Mouse (Mus musculus): ENCODE results near the gene Ablim1. TPM values are rescaled to one million over a fixed set of nuclear protein-coding genes. Genes with fewer than 3 reads are reported as not detected.

Ablim1 gene
- polyA plus RNA-seq, 1 experiment = 12.2 TPM

DNA sequence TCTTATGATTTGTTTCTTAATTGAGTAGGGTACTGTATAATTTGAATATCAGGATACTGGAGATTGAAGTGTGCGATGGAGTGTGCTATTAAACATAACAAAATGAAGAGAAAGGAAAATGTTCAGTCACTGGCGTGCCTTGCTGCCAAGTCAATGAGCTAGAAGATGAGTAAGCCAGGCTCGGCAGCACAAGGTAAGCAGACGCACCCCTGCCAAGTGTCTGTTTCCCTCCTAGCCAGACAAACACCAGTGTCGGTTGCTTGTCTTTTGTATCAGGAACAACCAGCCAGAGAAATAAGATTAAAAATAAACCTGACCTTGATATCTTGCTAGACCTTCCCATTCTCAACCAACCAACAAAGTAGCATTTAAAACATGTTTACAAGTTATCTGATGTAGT, 18.2 kb downstream of the Ablim1 start:
- no peak for TF ChIP-seq EP300 (IDR thresholded peaks at IDR 0.05; ENCODE audit: insufficient read depth, low read depth, low read length)
- no peak for TF ChIP-seq CTCF (IDR thresholded peaks at IDR 0.05; ENCODE audit: low read depth, low read length)
- TF ChIP-seq POLR2A (IDR thresholded peaks at IDR 0.05; ENCODE audit: insufficient read depth, low read length) = no peak
- H3K9ac ChIP-seq (ENCODE audit: low read depth, poor library complexity, severe bottlenecking) = no peak overlapping the region

DNA sequence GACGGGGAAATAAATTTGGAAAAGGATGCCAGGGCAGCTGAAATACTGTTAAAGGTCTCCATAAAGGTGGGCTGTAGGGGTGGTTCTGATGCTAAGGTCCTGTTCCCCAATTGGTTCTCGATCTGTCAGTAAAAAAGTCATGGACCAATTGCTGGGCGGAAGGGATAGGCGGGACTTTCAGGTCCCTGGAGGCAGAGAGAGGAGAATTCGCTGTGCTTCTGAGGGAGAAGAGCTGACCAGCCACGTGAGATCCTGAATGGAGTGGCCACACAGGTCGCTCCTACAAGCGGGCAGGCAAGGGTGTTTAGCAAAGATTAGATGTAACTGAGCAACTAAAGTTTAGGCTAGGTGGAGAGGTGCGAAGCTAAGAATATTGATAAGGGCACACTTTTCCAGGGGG, 19.2 kb downstream of the Ablim1 start:
- no peaks in the 10 kb centered on the region for H3K36me3 ChIP-seq (ENCODE audit: control insufficient read depth, insufficient read depth, low read length, poor library complexity, severe bottlenecking)
- no peaks in the 10 kb centered on the region for H3K9me3 ChIP-seq (replicated peaks; ENCODE audit: control insufficient read depth, insufficient read depth, low read length, poor library complexity, severe bottlenecking)
- H3K27ac ChIP-seq (ENCODE audit: insufficient read depth, low read length) = no peak overlapping the region
- TF ChIP-seq POLR2A (IDR thresholded peaks at IDR 0.05; ENCODE audit: insufficient read depth, low read length) (no peak), CTCF (IDR thresholded peaks at IDR 0.05; ENCODE audit: low read depth, low read length) (no peak), EP300 (IDR thresholded peaks at IDR 0.05; ENCODE audit: insufficient read depth, low read depth, low read length) (no peak)
- H3K4me3 ChIP-seq (ENCODE audit: low read depth, low read length) = no peak overlapping the region
- no peaks in the 10 kb centered on the region for H3K27me3 ChIP-seq (ENCODE audit: control insufficient read depth, insufficient read depth, low read length, poor library complexity, severe bottlenecking)
- no peak overlapping the region for H3K9ac ChIP-seq (ENCODE audit: low read depth, poor library complexity, severe bottlenecking)
- no peaks in the 10 kb centered on the region for H3K4me1 ChIP-seq (ENCODE audit: control insufficient read depth, insufficient read depth, low read length)

More for the DNA sequence above, 18.2 kb downstream of the Ablim1 start:
- Histone ChIP-seq H3K36me3 (ENCODE audit: control insufficient read depth, insufficient read depth, low read length, poor library complexity, severe bottlenecking) (no peaks in the 10 kb centered on the region), H3K4me1 (ENCODE audit: control insufficient read depth, insufficient read depth, low read length) (no peaks in the 10 kb centered on the region), H3K4me3 (ENCODE audit: low read depth, low read length) (no peak overlapping the region), H3K27me3 (ENCODE audit: control insufficient read depth, insufficient read depth, low read length, poor library complexity, severe bottlenecking) (no peaks in the 10 kb centered on the region), H3K27ac (ENCODE audit: insufficient read depth, low read length) (no peak overlapping the region), H3K9me3 (replicated peaks; ENCODE audit: control insufficient read depth, insufficient read depth, low read length, poor library complexity, severe bottlenecking) (no peaks in the 10 kb centered on the region)

GRCm38 (mm10) chr19:57294356-57294755, 20.4 kb downstream of the Ablim1 start:
- Histone ChIP-seq H3K27me3 (ENCODE audit: control insufficient read depth, insufficient read depth, low read length, poor library complexity, severe bottlenecking) (no peaks in the 10 kb centered on the region), H3K9me3 (replicated peaks; ENCODE audit: control insufficient read depth, insufficient read depth, low read length, poor library complexity, severe bottlenecking) (no peaks in the 10 kb centered on the region), H3K36me3 (ENCODE audit: control insufficient read depth, insufficient read depth, low read length, poor library complexity, severe bottlenecking) (no peaks in the 10 kb centered on the region), H3K4me1 (ENCODE audit: control insufficient read depth, insufficient read depth, low read length) (no peaks in the 10 kb centered on the region), H3K4me3 (ENCODE audit: low read depth, low read length) (no peak overlapping the region), H3K9ac (ENCODE audit: low read depth, poor library complexity, severe bottlenecking) (no peak overlapping the region), H3K27ac (ENCODE audit: insufficient read depth, low read length) (no peak overlapping the region)
- TF ChIP-seq CTCF (IDR thresholded peaks at IDR 0.05; ENCODE audit: low read depth, low read length) (no peak), POLR2A (IDR thresholded peaks at IDR 0.05; ENCODE audit: insufficient read depth, low read length) (no peak), EP300 (IDR thresholded peaks at IDR 0.05; ENCODE audit: insufficient read depth, low read depth, low read length) (no peak)

DNA sequence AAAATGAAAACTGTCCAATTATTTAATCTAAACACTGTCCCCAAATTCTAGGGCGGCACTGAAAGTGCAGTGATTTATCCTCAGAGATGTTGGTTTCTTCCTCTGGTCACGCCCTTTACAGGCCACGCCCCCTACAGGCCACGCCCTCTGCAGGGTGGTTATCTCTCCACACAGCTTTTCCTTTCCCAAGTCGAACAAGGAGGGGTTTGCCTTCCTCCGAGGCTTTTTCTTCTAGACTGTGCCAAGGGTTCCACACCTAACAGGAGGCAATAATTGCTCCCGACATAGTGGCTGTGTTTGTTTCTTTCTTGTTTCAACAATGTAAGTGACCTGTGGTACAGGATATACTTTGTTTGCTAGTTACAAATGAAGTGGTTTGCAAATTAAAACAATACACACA, 21.0 kb downstream of the Ablim1 start:
- no peak overlapping the region for H3K27ac ChIP-seq (ENCODE audit: insufficient read depth, low read length)
- no peak for TF ChIP-seq CTCF (IDR thresholded peaks at IDR 0.05; ENCODE audit: low read depth, low read length)
- H3K36me3 ChIP-seq (ENCODE audit: control insufficient read depth, insufficient read depth, low read length, poor library complexity, severe bottlenecking) = no peaks in the 10 kb centered on the region
- no peaks in the 10 kb centered on the region for H3K4me1 ChIP-seq (ENCODE audit: control insufficient read depth, insufficient read depth, low read length)
- H3K27me3 ChIP-seq (ENCODE audit: control insufficient read depth, insufficient read depth, low read length, poor library complexity, severe bottlenecking) = no peaks in the 10 kb centered on the region
- H3K4me3 ChIP-seq (ENCODE audit: low read depth, low read length) = no peak overlapping the region
- H3K9ac ChIP-seq (ENCODE audit: low read depth, poor library complexity, severe bottlenecking) = no peak overlapping the region
- no peaks in the 10 kb centered on the region for H3K9me3 ChIP-seq (replicated peaks; ENCODE audit: control insufficient read depth, insufficient read depth, low read length, poor library complexity, severe bottlenecking)

DNA sequence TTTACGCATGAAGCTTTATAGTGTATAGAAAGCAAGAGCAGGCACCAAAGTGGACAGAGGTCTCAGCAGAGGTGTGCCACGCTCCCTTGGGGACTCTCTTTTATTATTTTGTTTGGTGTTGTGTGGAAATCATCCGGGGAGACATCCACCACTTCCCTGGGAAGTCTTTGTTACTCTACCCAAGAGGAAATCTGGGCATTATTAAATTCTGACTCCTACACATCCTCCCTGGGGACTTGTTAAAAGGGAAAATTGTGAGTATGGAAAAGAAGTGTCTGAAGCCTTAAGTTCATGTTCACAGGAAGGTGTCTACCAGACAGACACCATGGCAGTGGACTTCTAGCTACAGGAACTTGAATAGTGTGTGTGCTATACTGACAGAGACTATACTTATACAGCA, 31.4 kb downstream of the Ablim1 start:
- Histone ChIP-seq H3K4me3 (ENCODE audit: low read depth, low read length) (no peak overlapping the region), H3K36me3 (ENCODE audit: control insufficient read depth, insufficient read depth, low read length, poor library complexity, severe bottlenecking) (no peaks in the 10 kb centered on the region), H3K27ac (ENCODE audit: insufficient read depth, low read length) (no peak overlapping the region), H3K27me3 (ENCODE audit: control insufficient read depth, insufficient read depth, low read length, poor library complexity, severe bottlenecking) (no peaks in the 10 kb centered on the region), H3K9ac (ENCODE audit: low read depth, poor library complexity, severe bottlenecking) (no peak overlapping the region), H3K9me3 (replicated peaks; ENCODE audit: control insufficient read depth, insufficient read depth, low read length, poor library complexity, severe bottlenecking) (no peaks in the 10 kb centered on the region), H3K4me1 (ENCODE audit: control insufficient read depth, insufficient read depth, low read length) (no peaks in the 10 kb centered on the region)
- TF ChIP-seq POLR2A (IDR thresholded peaks at IDR 0.05; ENCODE audit: insufficient read depth, low read length) = no peak
- no peak for TF ChIP-seq EP300 (IDR thresholded peaks at IDR 0.05; ENCODE audit: insufficient read depth, low read depth, low read length)

GRCm38 (mm10) chr19:57282642-57283041, 32.1 kb downstream of the Ablim1 start:
- Histone ChIP-seq H3K4me1 (ENCODE audit: control insufficient read depth, insufficient read depth, low read length) (no peaks in the 10 kb centered on the region), H3K9ac (ENCODE audit: low read depth, poor library complexity, severe bottlenecking) (no peak overlapping the region), H3K27me3 (ENCODE audit: control insufficient read depth, insufficient read depth, low read length, poor library complexity, severe bottlenecking) (no peaks in the 10 kb centered on the region), H3K9me3 (replicated peaks; ENCODE audit: control insufficient read depth, insufficient read depth, low read length, poor library complexity, severe bottlenecking) (no peaks in the 10 kb centered on the region), H3K27ac (ENCODE audit: insufficient read depth, low read length) (no peak overlapping the region), H3K4me3 (ENCODE audit: low read depth, low read length) (no peak overlapping the region), H3K36me3 (ENCODE audit: control insufficient read depth, insufficient read depth, low read length, poor library complexity, severe bottlenecking) (no peaks in the 10 kb centered on the region)
- no peak for TF ChIP-seq EP300 (IDR thresholded peaks at IDR 0.05; ENCODE audit: insufficient read depth, low read depth, low read length)
- no peak for TF ChIP-seq POLR2A (IDR thresholded peaks at IDR 0.05; ENCODE audit: insufficient read depth, low read length)
- no peak for TF ChIP-seq CTCF (IDR thresholded peaks at IDR 0.05; ENCODE audit: low read depth, low read length)
